Mouse (Mus musculus): ENCODE measurements around the gene Cfap43. TPM values are rescaled to one million over a fixed set of nuclear protein-coding genes. Genes with fewer than 3 reads are reported as not detected.

Gene Cfap43
- 1.7 TPM in 2 replicates for polyA plus RNA-seq (2021; fragmentation: Nextera tagmentation)
- long read RNA-seq, experiment 1, partial matches to known transcripts = 0 of 3 reads
- long read RNA-seq, experiment 1, other reads (novel, unspliced or antisense) = 3 of 3 reads
- long read RNA-seq, experiment 2, full-length matches to known transcripts = 1 of 3 reads
- long read RNA-seq, experiment 2, partial matches to known transcripts = 1 of 3 reads
- long read RNA-seq, experiment 2, other reads (novel, unspliced or antisense) = 1 of 3 reads

DNA sequence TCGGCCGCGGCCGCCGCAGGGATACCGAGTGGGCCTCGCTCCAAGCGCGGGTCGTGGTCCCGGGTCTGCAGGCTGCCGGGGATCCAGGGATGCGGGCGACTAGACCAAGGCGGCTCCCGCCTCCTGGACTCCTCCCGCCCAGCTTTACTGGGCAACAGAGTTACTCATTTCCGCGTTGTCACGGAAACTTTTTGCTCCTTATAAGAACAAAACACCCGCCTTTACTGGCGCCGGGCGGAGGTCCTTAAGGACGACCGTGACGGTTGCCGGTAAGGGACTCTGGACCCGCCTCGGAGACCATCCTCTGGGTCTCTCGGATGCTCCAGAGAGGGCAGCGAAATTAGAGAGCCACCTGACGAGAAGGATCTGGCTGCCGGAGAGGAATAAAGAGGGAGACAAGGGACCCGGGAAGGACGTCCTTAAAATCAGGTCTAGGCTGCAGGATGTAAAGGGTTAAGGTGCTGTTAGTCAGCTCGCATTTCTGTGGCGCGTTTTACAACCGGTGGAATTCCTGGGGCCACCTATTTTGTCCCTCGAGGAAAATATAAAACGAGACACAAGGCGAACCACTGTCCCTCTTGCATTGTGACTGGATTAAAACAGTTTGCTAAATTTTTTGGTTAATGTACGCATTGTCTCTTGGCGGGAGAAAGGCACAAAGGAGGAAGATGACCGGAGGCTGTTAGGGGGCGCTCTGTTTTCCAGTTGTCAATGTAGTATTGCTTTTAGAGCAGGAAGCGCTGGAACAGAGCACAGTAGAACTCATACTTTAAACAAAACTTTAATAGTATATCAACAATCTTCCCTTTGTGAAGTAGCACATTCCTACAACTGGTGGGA lies at the start of gene Cfap43, which contains the start of gene Itprip:
Cfap43 (minus strand) TSS at position 162 of the 840 bp plus-strand sequence.
Itprip (minus strand) TSS at position 174 of the 840 bp plus-strand sequence.

DNA sequence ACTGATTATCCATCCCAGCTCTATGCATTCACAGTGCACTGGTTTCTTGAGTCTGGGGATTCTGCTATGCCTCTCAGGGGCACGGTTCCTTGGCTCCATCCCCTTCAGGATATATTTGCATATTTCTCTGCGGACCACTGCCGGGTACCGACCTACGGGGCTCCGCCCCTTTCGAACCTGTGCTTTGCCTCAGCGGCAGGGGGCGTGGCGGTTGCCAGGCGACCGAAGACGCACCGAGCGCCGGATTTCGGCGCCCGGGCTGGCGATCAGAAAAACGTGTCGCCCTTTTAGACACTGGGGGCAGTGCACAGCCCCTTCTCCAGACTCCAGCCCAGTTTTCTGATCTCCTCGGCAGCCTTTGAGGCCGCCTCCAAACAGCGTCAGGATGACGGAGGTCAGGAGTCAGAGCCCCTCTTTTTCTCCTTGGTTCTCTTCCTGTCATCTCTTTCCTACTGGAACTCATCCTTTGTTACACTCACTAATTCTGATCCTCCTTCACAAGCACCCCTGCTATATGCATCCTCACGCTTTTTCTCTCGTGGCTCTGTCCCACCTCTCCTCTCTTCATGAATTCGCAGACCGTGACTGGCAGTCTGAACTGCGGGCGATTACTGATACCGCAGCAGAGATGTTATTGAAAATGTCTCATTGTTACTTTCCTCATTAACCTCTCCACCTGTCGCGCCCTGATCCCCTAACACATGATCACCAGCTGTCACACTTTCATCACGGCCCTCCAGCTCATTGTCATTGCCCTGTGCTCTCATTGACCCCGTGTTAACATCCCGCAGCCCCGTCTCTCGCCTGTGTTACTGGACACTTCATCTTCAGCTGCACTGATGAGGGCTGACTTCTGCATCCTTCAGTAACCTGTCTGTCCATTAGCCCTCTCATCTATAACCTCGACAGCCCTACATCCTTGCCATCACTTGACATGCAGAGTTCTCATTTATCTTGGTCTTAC lies 18.6 kb upstream of the Cfap43 start, which contains the start of gene Cfap58:
Cfap58 (plus strand) TSS at position 233 of the 964 bp plus-strand sequence.

DNA sequence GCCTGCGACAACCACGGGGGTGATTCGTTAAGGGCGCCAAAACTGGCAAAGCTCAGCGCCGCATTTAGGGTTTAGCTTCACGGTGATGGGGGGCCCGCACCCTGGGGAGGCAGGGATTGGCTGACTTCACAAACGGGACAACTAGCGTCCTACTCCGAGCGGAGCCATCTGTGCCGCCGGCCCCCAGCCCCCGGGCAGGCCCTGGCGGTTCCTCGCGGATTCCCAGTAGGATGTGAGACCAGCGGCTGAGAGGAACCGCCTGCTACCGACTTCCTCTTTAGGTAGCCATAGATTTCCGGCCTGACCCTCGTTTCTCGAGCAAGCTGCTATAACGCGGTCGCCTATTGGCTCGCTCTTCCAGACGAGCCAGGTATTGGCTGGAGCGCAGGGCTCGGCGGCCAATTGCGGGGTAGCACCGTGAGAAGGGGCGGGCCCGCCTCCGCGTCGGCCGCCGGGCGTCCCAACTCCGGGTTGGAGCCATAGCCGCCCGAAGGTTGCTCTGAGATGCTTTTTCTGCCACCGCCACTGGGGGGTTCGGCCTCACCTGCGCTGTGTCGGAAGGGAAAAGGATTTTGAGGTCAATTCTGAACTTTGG lies 53.6 kb downstream of the Cfap43 start, which contains the start of gene Gsto2:
Gsto2 (plus strand) TSS at position 182 of the 595 bp plus-strand sequence.

DNA sequence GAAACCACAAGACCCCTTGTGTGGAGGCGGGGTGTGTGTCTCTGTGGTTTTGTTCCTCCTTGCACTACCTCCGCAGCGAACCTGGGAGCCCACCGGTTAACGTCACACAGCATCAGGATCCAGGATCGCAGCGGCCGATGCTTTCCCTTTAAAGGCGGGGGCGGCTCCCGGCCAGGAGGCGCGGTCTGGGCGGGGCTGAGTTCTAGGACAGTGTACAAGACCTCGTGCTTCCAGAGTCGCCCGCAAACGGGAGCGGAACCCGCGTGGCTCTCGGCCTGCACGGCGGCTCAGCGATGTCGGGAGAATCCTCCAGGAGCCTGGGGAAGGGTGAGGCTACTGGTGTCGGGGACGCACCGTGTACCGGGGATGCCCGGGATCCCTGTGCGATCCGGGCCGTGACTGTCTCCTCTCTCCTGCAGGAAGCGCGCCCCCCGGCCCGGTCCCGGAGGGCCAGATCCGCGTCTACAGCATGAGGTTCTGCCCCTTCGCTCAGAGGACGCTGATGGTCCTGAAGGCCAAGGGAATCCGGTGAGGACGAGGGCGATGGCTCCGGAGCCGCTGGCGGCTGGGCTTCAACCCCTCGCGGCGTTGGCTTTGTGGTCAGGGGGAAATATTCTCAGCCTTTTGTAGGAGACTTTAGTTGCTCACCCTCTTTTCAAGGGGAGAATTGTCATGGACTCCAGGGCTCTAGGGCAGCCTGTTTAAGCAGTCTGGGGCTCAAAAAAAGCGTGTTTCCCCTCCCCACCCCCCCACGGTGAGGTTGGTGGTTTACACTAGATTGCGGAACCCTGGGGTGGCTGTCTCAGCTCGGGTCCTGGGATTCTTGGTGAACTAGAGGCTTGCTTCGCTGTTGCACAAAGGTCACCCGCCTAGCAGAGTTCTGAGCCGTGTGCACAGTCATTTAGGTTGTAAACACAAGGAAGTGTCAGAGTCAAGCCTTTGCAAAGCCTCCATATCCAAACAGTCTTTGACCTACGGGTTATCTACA lies 64.0 kb downstream of the Cfap43 start, which contains the start of gene Gsto1:
Gsto1 (plus strand) TSS at position 175 of the 988 bp plus-strand sequence.

DNA sequence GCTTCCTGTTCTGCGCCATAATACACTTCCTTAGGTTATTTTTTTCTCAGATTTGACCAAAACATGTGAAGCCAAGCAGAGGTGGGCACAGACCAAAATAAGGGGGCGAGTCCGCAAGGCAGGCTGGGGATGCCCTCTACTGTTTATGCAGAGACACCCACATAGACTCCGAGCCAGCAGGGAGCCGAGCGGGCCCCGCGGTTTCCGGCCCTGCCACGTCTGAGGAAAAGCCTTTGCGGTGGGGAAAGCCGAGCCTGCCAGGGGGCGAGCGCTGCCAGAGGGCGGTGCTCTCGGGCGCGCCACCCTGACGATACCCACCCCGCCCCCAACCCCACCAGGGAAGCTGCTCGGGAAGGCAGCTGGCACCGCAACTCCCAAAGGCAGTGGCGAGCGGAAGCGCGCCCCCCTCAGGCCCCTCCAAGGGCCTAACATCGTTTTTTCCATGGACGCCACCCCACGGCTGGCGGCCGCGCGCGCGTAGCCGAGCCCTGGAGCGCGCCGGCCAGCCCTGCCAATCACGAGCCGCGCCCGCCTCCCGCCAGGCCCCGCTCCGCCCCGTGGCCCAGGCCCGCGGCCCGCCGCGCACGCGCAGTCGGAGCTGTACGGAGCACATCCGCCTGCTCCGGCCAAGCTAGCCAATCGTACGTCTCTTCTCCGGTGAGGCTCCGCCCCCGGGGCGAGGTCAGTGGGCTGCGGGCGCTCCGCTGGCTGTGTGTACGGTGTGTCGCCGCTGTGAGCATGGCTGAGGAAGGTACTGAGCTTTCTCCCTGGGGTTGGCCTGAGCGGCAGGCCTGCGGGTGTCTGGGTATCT lies 187.8 kb downstream of the Cfap43 start, which contains the start of gene Sfr1:
Sfr1 (plus strand) TSS at position 612 of the 811 bp plus-strand sequence.

DNA sequence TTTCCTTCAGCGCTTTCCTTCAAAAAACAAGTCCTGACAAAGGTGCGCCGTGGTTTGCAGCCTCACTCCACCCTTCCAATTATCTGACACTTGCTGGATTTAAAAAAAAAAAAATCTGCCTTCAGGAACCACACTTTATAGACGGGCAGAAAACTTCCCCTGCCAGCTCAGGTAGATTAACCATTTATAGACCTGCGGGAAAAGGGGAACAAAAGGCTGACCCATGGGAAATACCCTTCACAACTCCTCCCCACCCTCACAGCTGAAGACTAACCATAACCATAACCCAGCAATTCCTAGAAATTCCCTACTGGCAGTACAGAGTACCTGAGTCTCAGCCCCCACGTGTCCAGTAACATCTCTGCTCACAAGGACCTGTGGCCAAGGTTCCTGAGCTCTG lies 227.1 kb downstream of the Cfap43 start, which contains the start of gene Col17a1:
Col17a1 (minus strand) TSS at position 101 of the 400 bp plus-strand sequence.

Small RNA genes lying within 50 kb of the gene (microRNA-seq; reads per million reads assigned to microRNA genes)
- gene Gm22240 (not detected), gene Mir8090 (not detected)

Other genes starting within 250 kb of the Cfap43 start
- gene Col17a1, start 227.2 kb downstream of the Cfap43 start, polyA plus RNA-seq (2021; fragmentation: Nextera tagmentation) = 0.03 and 0.40 TPM in 2 replicates
- gene Sfr1, start 187.6 kb downstream of the Cfap43 start, polyA plus RNA-seq (2021; fragmentation: Nextera tagmentation) = 162 and 175 TPM in 2 replicates
- 81.9 and 88.9 TPM in 2 replicates for gene Gsto1, start 64.3 kb downstream of the Cfap43 start, polyA plus RNA-seq (2021; fragmentation: Nextera tagmentation)
- 3.1 and 4.2 TPM in 2 replicates for gene Gsto2, start 53.8 kb downstream of the Cfap43 start, polyA plus RNA-seq (2021; fragmentation: Nextera tagmentation)
- gene Itprip, start within 50 bp of the Cfap43 start, polyA plus RNA-seq (2021; fragmentation: Nextera tagmentation) = 0.24 and 0.44 TPM in 2 replicates
- gene Cfap58, start 18.4 kb upstream of the Cfap43 start, polyA plus RNA-seq (2021; fragmentation: Nextera tagmentation) = 0.48 and 0.60 TPM in 2 replicates

Measured in layer of hippocampus, adult 6 months (tissue).